Mouse (Mus musculus) megakaryocyte, embryonic 14.5 days (primary cell): ENCODE measurements at regions not wholly inside any gene's neighbourhood (a gene's known extent, or its start where the extent isn't known, plus 50 kb on each side); places are given as distances from the start of the nearest gene placed in this dataset.

ENCODE experiments used
- FLI1 ChIP-seq: IDR thresholded peaks from 2 replicates; pipeline ENCODE4 v1.6.1; 2012; ENCODE audit warnings: low read length, inconsistent platforms, mixed read lengths
- GATA1 ChIP-seq: IDR thresholded peaks from 3 replicates; pipeline ENCODE4 v1.6.1; 2012; ENCODE audit warnings: mixed read lengths, low read length, inconsistent platforms, borderline replicate concordance

DNA sequence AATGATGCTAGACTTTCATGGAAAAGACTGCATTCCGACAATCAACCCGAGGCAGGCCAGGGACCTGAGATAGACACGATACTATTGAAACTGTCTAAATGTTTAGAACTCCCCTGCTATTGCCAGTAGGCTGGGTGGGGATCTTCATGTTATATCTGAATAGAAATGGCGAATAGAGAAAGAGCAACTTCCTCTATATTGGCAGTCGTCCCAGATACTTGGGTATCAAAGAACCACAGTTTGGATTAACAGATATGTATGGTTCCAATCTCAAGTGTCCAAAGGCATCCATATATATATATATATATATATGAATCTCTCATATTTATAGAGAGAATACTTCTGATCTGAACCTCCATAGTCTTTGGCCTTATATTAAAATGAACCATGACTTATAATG lies 161.8 kb downstream of the Kctd12 start:
- TF ChIP-seq GATA1 (no peak), FLI1 (no peak)
